Mouse (Mus musculus) kidney, adult 2 months (tissue): Measurements from ENCODE around the gene Atp8a1.

Experiments
- CTCF ChIP-seq: fragments of 200-500 bp; conservative IDR thresholded peaks from 2 replicates; pipeline ENCODE4 v1.5.1; 2011; ENCODE audit warnings: low read depth, mild to moderate bottlenecking, control low read depth, low read length, moderate library complexity, mixed read lengths; ENCODE audit not compliant: insufficient read depth, insufficient read length
- POLR2A ChIP-seq: fragments of 200-500 bp; IDR thresholded peaks from one replicate; pipeline ENCODE4 v1.6.1; 2011; ENCODE audit warnings: low read depth, low read length, control low read depth

- TF ChIP-seq CTCF (peak; percentile 79), POLR2A (no peak)
These were observed 91.1 kb downstream of the Atp8a1 start for GRCm38 (mm10) chr5:67756138-67756537.
